Mouse (Mus musculus) lung, adult 2 months (tissue): ENCODE measurements around the gene Dync1h1.

ENCODE experiments used
- CTCF ChIP-seq: fragments of 200-500 bp; IDR thresholded peaks from 2 replicates; pipeline ENCODE4 v1.5.1; 2011; ENCODE audit warnings: mild to moderate bottlenecking, low read length, control low read depth; ENCODE audit not compliant: insufficient read depth
- POLR2A ChIP-seq: fragments of 200-500 bp; IDR thresholded peaks from 2 replicates; pipeline ENCODE4 v1.6.1; 2011; ENCODE audit warnings: low read depth, mild to moderate bottlenecking, control low read depth, low read length, borderline replicate concordance; ENCODE audit errors: extremely low read depth

GRCm38 (mm10) chr12:110573635-110574034 is 27.6 kb upstream of the Dync1h1 start:
- no peak for TF ChIP-seq CTCF
- no peak for TF ChIP-seq POLR2A
